Mouse (Mus musculus) left cerebral cortex, adult 2 months (tissue): ENCODE measurements around the gene Adipor2. TPM values are rescaled to one million over a fixed set of nuclear protein-coding genes. Genes with fewer than 3 reads are reported as not detected.
A peak's percentile ranks its signal among the peaks of the same experiment; 100 is the strongest.

Source experiments
- DNase-seq, 2 experiments: peaks; one replicate each; pipeline ENCODE4 v3.0.0; 2021 to 2022; ENCODE audit warnings: low spot score in 2 of 2, mixed read lengths in 1 of 2; ENCODE audit errors: extremely low spot score in 1 of 2
- H3K27ac ChIP-seq: fragments of 200-600 bp; 2 replicates; pipeline ENCODE4 v1.8.1; 2022
- H3K4me3 ChIP-seq: fragments of 200-600 bp; 2 replicates; pipeline ENCODE4 v1.8.1; 2022
- CTCF ChIP-seq: fragments of 200-600 bp; IDR thresholded peaks from 2 replicates; pipeline ENCODE4 v1.8.1; 2022; ENCODE audit warnings: antibody characterized with exemption, mild to moderate bottlenecking, moderate library complexity
- intact Hi-C: fragments of 180-260 bp; cut with DNase I; formaldehyde crosslinking; loops from one replicate; pipeline ENCODE4 v1.15.1; 2025
- total RNA-seq, 2 experiments: library from RNA; stranded (reverse); gene quantifications; 2 replicates each; pipeline ENCODE4 v1.2.3; 2021

Adipor2 gene
- total RNA-seq, 2 experiments from 2014 or later = 39.9 to 40.9 TPM

DNA sequence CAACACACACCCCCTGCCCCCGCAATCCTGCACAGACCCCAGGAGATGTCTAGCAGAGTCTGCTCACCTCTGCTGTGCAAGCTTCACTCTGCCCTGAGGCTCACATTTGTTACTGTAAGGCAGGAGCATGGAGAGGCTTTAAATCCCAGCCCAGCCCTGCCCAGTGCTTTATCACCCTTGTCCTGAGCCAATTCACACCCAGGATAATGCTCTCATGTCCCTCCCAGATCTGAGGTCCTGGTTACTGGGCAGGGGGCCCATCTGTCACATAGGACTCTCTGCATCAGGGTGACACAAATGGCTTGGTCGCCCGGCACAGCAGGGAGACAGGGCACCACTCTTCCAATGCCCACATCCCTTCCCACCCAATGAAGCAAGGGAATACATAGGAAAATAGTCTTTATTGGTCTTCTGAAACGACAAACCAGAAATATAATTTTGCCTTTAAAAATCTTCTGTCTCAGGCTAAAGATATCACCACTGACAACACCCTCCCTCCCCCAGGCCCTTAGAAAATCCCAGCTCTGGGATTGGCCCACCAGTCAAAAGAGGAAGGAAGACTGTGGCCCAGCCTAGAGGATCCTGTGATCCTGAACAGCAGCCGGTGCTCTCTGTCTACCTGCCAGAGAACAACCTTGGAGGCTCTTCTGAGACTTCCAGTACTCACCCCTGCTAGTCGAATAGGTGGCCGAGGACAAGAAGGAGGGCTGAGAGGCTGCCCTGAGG, 102.6 kb downstream of the Adipor2 start:
- no peak overlapping the region for H3K4me3 ChIP-seq
- no peak for DNase-seq
- intact Hi-C loops = no loop called here
- no peak for TF ChIP-seq CTCF
- peak overlapping the region; percentile 83 for H3K27ac ChIP-seq

- no peak overlapping the region for H3K4me3 ChIP-seq
- H3K27ac ChIP-seq = peak overlapping the region; percentile 83
- intact Hi-C loops = no loop called here
- DNase-seq = peak in 1 of 2 experiments; percentile 61
- TF ChIP-seq CTCF = no peak
Observed at GRCm38 (mm10) chr6:119313588-119314375, 103.7 kb downstream of the Adipor2 start.

DNA sequence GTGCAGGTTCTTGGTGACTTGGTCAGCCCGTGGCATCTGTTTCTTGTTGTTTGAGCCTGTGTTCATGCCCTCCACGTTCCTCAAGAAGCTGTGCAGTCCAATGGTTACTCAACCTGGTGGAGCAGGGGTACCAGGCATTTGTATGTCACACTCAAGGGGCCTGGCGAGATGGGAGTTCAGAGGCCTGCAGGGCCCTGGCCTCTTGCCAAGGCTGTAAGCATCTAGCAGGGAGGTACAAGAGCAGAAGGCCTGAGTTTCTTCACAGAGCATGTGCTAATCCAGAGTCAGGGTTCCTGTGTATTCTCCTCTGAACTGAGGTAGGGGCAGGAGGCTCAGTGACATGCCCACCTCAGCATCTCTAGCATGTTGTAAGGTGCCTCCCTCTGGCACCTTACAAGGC, 104.4 kb downstream of the Adipor2 start:
- intact Hi-C loops = no loop called here
- H3K4me3 ChIP-seq = no peak overlapping the region
- TF ChIP-seq CTCF = no peak
- H3K27ac ChIP-seq = peak overlapping the region; percentile 71
- DNase-seq = no peak

DNA sequence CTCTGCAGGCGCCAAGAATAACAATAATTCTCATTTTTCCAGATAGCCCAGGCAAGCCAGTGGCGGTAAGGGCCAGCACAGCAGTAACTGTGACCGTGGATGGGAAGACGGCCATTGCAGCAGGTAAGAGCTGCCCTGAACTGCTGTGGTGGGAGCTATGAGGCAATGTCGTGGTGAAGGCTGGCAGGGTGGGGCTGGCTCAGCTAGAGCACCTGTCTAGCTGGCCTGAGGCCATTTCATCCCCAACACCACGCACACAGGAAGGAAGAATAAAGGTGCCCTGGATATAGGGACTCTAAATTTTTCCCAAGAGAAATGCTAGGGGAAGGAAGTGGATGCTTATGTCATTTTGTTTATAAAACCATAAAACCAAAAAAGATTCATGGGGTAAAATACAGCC, 105.1 kb downstream of the Adipor2 start:
- DNase-seq = no peak
- Histone ChIP-seq H3K27ac (no peak overlapping the region; the same call in 1 of the 2 replicates), H3K4me3 (no peak overlapping the region)
- intact Hi-C loops = no loop called here
- TF ChIP-seq CTCF = no peak

DNA sequence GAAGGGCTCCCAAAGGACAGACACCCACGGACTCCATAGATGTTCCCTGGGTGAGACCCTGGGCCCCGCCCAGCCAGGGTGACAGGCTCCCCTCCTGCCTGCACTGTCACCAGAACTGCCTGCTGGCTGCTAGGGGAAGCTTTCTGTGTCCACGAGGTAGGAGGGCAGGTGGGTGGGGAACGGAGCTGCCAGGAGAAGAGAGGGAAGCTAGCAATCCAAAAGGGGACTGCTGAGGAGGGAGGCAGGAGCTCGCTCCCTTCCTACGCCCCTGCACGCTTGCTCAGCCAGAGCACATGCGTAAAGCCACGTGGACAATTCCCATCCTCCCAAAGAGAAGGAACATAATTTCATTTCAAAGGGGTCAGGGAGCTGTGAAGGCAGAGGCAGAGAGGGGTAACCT, 107.3 kb downstream of the Adipor2 start:
- Histone ChIP-seq H3K27ac (peak overlapping the region; percentile 20), H3K4me3 (no peak overlapping the region)
- intact Hi-C loops = loop anchor here (1.0 kb wide), 1 partner anchor 19 kb away; no protein-coding TSS in a partner anchor
- DNase-seq = peak; percentile 63 to 76
- TF ChIP-seq CTCF = no peak

GRCm38 (mm10) chr6:119307867-119308413, 109.6 kb downstream of the Adipor2 start:
- H3K27ac ChIP-seq = peak overlapping the region; percentile 55
- H3K4me3 ChIP-seq = no peak overlapping the region
- no peak for DNase-seq
- intact Hi-C loops = no loop called here
- TF ChIP-seq CTCF = no peak

DNA sequence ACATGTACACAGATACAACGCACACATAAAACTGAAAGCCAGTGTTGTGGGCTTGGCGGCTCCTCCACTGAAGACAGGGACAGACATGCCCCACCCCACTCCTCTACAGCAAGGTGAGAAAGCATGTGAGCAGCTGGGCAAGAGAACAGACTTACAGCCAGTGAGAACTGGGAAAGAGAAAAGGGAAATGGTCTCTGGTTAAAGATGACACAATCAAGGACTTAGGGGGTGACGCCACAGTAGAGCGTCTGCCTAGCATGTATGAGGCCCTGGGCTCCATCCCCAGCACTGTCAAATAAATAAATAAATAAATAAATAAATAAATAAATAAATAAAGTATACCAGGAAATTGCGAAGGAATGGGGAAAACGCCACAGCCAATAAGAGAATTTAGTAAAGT, 114.2 kb downstream of the Adipor2 start:
- intact Hi-C loops = no loop called here

More for the DNA sequence above, 114.2 kb downstream of the Adipor2 start:
- TF ChIP-seq CTCF = no peak
- no peak overlapping the region for H3K27ac ChIP-seq
- no peak overlapping the region for H3K4me3 ChIP-seq
- no peak for DNase-seq

Other genes starting within 250 kb of the Adipor2 start
- gene Dcp1b, start 242.5 kb downstream of the Adipor2 start, total RNA-seq = 10 to 100 TPM; 17.8 to 19.8 TPM
- gene Cacna1c, start 221.3 kb downstream of the Adipor2 start, total RNA-seq = 10 to 100 TPM; 69.1 to 73.9 TPM
- 1 to 10 TPM; 1.7 to 1.9 TPM for gene Cacna2d4, start 181.2 kb downstream of the Adipor2 start, total RNA-seq
- gene Lrtm2, start 86.9 kb downstream of the Adipor2 start, total RNA-seq = 10 to 100 TPM; 60.5 to 63.9 TPM
- 10 to 100 TPM; 35.9 to 40.4 TPM for gene Fbxl14, start 62.0 kb upstream of the Adipor2 start, total RNA-seq
- gene Wnt5b, start 126.6 kb upstream of the Adipor2 start, total RNA-seq = 1 to 10 TPM; 1.7 to 1.9 TPM